Mouse (Mus musculus) liver, adult 2 months (tissue): ENCODE measurements around the gene Ficd.

ENCODE experiments used
- CTCF ChIP-seq: fragments of 200-500 bp; IDR thresholded peaks from 2 replicates; pipeline ENCODE4 v1.5.1; 2011; ENCODE audit warnings: low read depth, low read length, control low read depth
- POLR2A ChIP-seq: fragments of 200-500 bp; IDR thresholded peaks from 2 replicates; pipeline ENCODE4 v1.6.1; 2011; ENCODE audit warnings: low read length, control low read depth; ENCODE audit not compliant: insufficient read depth; ENCODE audit errors: extremely low read depth

DNA sequence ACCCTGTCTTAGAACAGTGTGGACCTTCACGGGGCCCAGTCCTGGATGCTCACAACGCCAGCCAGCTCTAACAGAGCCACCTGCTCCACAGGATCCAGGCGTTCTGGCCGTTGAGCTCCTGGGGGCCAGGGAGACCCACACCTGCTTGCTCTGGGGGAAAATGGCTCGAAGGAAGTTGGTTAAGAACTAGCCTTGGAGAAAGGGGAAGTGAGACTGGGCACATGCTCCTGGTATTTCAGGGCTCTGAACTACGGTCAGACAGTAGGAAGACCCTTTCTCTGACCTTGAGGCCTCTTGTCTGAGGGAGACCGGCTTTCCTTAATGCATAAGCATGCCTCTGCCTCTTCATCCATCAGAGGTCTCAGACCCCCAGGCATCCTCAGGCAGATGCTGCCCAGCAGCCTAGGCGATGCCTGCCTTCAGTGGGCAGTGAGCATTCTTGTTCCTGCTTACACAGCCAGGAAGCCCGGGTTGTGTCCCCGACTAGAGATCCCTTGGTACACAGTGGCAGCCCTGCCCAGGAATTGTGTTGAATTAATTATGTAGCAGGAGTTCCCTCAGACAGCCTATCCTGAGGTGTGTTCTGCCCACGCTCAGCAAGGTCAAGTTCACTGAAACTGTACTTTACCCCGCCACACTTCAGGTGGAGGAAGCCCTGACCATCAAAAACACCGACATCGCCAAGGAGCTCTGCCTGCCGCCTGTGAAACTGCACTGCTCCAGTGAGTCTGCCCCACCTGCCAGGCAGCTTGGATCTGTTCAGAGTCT is 40.7 kb downstream of the Ficd start:
- TF ChIP-seq POLR2A (no peak), CTCF (no peak)
